Mouse (Mus musculus) thymus, adult 2 months (tissue): ENCODE measurements around the gene Disp1. TPM values are rescaled to one million over a fixed set of nuclear protein-coding genes. Genes with fewer than 3 reads are reported as not detected.

Experiments
- DNase-seq: peaks from one replicate; pipeline ENCODE4 v3.0.0; 2021
- H3K27ac ChIP-seq: fragments of 200-500 bp; 2 replicates; pipeline ENCODE4 v1.5.1; 2012; ENCODE audit warnings: low read length, control low read depth; ENCODE audit not compliant: control insufficient read depth, insufficient read depth
- H3K27me3 ChIP-seq: fragments of 200-500 bp; 2 replicates; pipeline ENCODE4 v1.6.1; 2012; ENCODE audit warnings: mild to moderate bottlenecking, low read length, moderate library complexity, mixed read lengths; ENCODE audit not compliant: control insufficient read depth, insufficient read depth
- H3K36me3 ChIP-seq: fragments of 200-500 bp; 2 replicates; pipeline ENCODE4 v1.6.1; 2012; ENCODE audit warnings: mild to moderate bottlenecking, low read length, moderate library complexity; ENCODE audit not compliant: control insufficient read depth, insufficient read depth
- H3K4me1 ChIP-seq: fragments of 200-500 bp; replicated peaks from 2 replicates; pipeline ENCODE4 v1.6.1; 2012; ENCODE audit warnings: low read length; ENCODE audit not compliant: control insufficient read depth, insufficient read depth
- H3K4me3 ChIP-seq: fragments of 200-500 bp; 2 replicates; pipeline ENCODE4 v1.5.1; 2012; ENCODE audit warnings: mild to moderate bottlenecking, low read length, control low read depth, moderate library complexity; ENCODE audit not compliant: control insufficient read depth, insufficient read depth
- CTCF ChIP-seq: fragments of 200-500 bp; IDR thresholded peaks from 2 replicates; pipeline ENCODE4 v1.5.1; 2012; ENCODE audit warnings: mild to moderate bottlenecking, control low read depth, low read length, moderate library complexity, borderline replicate concordance; ENCODE audit not compliant: control insufficient read depth, poor library complexity, insufficient read depth; ENCODE audit errors: extremely low read depth
- POLR2A ChIP-seq: fragments of 200-500 bp; IDR thresholded peaks from 2 replicates; pipeline ENCODE4 v1.6.1; 2012; ENCODE audit warnings: mild to moderate bottlenecking, low read length, control low read depth, moderate library complexity; ENCODE audit not compliant: control insufficient read depth, poor library complexity, insufficient read depth; ENCODE audit errors: extremely low read depth
- WGBS: fragments of 180-500 bp; shearing (Covaris S2); methylation state at CpG from one replicate; pipeline ENCODE4 v1.1.7; 2018; 5-methylcytosine and 5-hydroxymethylcytosine counted together
- polyA plus RNA-seq: library from polyadenylated mRNA; depleted of rRNA; stranded (reverse); fragments of >200 nt; gene quantifications from 2 replicates; pipeline ENCODE4 v1.2.3, GENCODE M21; 2012

Disp1 gene
- polyA plus RNA-seq, 1 experiment, result 28.9 TPM

DNA sequence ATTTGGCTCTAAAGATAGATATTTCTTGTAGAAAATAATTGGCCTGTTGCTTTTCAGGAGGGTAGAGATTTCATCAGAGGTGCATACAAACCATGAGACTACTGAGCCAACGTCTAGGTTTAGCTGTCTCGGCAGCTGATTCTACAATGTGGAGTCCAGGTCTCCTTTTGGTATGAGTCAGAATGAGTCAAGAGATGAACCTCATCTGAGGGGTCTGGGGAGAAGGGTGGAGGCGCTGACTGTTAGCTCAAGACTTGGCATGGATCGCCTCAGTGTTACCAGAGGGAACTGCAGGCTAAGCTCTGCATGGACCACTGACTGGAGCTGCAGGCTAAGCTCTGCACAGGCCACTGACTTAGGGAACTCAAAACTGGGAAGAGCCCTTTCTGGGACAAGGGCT lies 138.9 kb downstream of the Disp1 start:
- Histone ChIP-seq H3K4me3 (no peak overlapping the region), H3K4me1 (peaks cover 19% of the 10 kb centered on the region), H3K27me3 (no peaks in the 10 kb centered on the region), H3K27ac (no peak overlapping the region), H3K36me3 (peaks cover 9% of the 10 kb centered on the region)
- DNase-seq, result no peak
- TF ChIP-seq POLR2A (no peak), CTCF (no peak)
- WGBS, result 95% methylated on average over 4 of the region's 4 CpGs

DNA sequence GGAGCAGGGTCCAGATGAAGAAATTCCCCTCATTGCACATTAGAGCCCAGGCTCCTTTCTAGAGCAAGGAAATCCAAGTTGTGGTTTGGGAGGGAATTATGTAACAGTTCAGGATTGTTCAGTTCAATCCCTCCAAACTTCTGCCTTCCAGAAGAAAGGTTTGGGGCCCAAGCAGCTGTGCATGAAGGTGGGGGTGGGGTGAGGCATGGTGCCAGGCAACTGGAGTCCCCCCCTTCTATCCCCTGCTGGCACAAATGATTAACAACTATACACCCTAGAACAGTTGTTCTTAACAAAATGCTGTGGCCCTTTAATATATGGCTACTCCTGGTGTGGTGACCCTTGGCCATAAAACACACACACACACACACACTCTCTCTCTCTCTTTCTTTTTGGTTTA lies 140.2 kb downstream of the Disp1 start:
- peaks cover 19% of the 10 kb centered on the region for H3K4me1 ChIP-seq
- H3K27me3 ChIP-seq, result no peaks in the 10 kb centered on the region
- no peak for TF ChIP-seq CTCF
- no peak for TF ChIP-seq POLR2A
- DNase-seq, result no peak
- no peak overlapping the region for H3K27ac ChIP-seq
- H3K4me3 ChIP-seq, result no peak overlapping the region
- no peaks in the 10 kb centered on the region; the same call in 1 of the 2 replicates for H3K36me3 ChIP-seq

- DNase-seq, result no peak
- no peak for TF ChIP-seq POLR2A
- TF ChIP-seq CTCF, result no peak
- peaks cover 3% of the 10 kb centered on the region for H3K4me1 ChIP-seq
- no peaks in the 10 kb centered on the region for H3K27me3 ChIP-seq
- WGBS, result 84% methylated on average over 15 of the region's 15 CpGs
- no peaks in the 10 kb centered on the region for H3K36me3 ChIP-seq
- H3K4me3 ChIP-seq, result no peak overlapping the region
- no peak overlapping the region for H3K27ac ChIP-seq
These were observed 146.1 kb downstream of the Disp1 start for GRCm38 (mm10) chr1:183075121-183075822.

GRCm38 (mm10) chr1:183072263-183073050 lies 148.9 kb downstream of the Disp1 start:
- TF ChIP-seq CTCF (no peak), POLR2A (no peak)
- H3K4me1 ChIP-seq, result no peaks in the 10 kb centered on the region
- H3K27ac ChIP-seq, result no peak overlapping the region
- H3K36me3 ChIP-seq, result no peaks in the 10 kb centered on the region
- no peak overlapping the region for H3K4me3 ChIP-seq
- WGBS, result 92% methylated on average over 12 of the region's 12 CpGs
- H3K27me3 ChIP-seq, result no peaks in the 10 kb centered on the region
- DNase-seq, result no peak

- TF ChIP-seq CTCF (no peak), POLR2A (no peak)
- Histone ChIP-seq H3K4me1 (no peaks in the 10 kb centered on the region), H3K4me3 (no peak overlapping the region), H3K36me3 (no peaks in the 10 kb centered on the region), H3K27me3 (no peaks in the 10 kb centered on the region), H3K27ac (no peak overlapping the region)
- 62% methylated on average over 8 of the region's 8 CpGs for WGBS
- no peak for DNase-seq
These were observed 151.2 kb downstream of the Disp1 start for GRCm38 (mm10) chr1:183069954-183070649.

DNA sequence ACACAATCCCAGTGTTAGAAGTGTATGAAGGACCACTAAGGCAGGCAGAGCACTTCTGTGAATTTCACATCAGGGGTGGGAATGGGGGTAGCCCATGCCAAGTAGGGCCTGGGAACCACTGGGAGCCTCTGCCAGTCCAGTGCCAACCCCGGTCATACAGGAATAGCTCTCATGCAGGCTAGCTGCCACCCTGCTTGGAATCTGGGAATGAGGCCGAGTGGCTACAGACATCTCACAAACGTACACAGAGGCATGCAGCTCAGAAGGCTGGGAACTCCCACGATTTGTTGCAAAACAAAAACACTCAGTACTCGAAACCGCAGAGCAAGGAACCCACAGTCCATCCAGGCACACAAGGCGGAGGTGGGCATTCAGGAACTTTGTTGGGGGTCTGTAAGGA lies 153.5 kb downstream of the Disp1 start:
- no peak for TF ChIP-seq CTCF
- no peak for TF ChIP-seq POLR2A
- H3K4me3 ChIP-seq, result no peak overlapping the region
- H3K36me3 ChIP-seq, result no peaks in the 10 kb centered on the region
- no peaks in the 10 kb centered on the region for H3K27me3 ChIP-seq
- no peak overlapping the region for H3K27ac ChIP-seq
- 95% methylated on average over 7 of the region's 7 CpGs for whole genome bisulfite sequencing
- H3K4me1 ChIP-seq, result no peaks in the 10 kb centered on the region
- DNase-seq, result no peak

- DNase-seq, result no peak
- H3K27me3 ChIP-seq, result no peaks in the 10 kb centered on the region
- TF ChIP-seq POLR2A (no peak), CTCF (no peak)
These were observed 154.3 kb downstream of the Disp1 start for GRCm38 (mm10) chr1:183066981-183067380.

More at GRCm38 (mm10) chr1:183066981-183067380, 154.3 kb downstream of the Disp1 start:
- Histone ChIP-seq H3K36me3 (no peaks in the 10 kb centered on the region), H3K27ac (no peak overlapping the region), H3K4me3 (no peak overlapping the region), H3K4me1 (no peaks in the 10 kb centered on the region)
- WGBS, result 83% methylated on average over 4 of the region's 4 CpGs
